Mouse (Mus musculus) neural tube, postnatal 0 days (tissue): ENCODE data around the gene Wif1. TPM values are rescaled to one million over a fixed set of nuclear protein-coding genes. Genes with fewer than 3 reads are reported as not detected.

Experiments used
- polyA plus RNA-seq: library from polyadenylated mRNA; unstranded; fragments of >200 nt; fragmentation: Nextera tagmentation; extraction: Ambion mirVana; gene quantifications from 2 replicates; pipeline ENCODE4 v1.2.1, GENCODE M21; 2015

Gene Wif1
- 5.7 and 6.2 TPM in 2 replicates for polyA plus RNA-seq

GRCm38 (mm10) chr10:121033826-121034568 is at the start of gene Wif1:
TSS of gene Wif1 (plus strand) at chr10:121033960.

Other genes with a start within 250 kb of the Wif1 start
- 1.0 and 1.8 TPM in 2 replicates for gene Msrb3, start 134.9 kb upstream of the Wif1 start, polyA plus RNA-seq
- gene Lemd3, start 54.6 kb upstream of the Wif1 start, polyA plus RNA-seq = 3.9 TPM in 2 replicates